Mouse (Mus musculus): Measurements from ENCODE around the gene Arhgef10l. TPM values are rescaled to one million over a fixed set of nuclear protein-coding genes. Genes with fewer than 3 reads are reported as not detected.

Arhgef10l gene
- polyA plus RNA-seq, 1 experiment: 14.2 TPM

- Histone ChIP-seq H3K27ac (ENCODE audit: insufficient read depth, low read depth, low read length) (peak overlapping the region; percentile 69), H3K27me3 (ENCODE audit: control insufficient read depth, insufficient read depth, low read length) (no peaks in the 10 kb centered on the region), H3K4me1 (ENCODE audit: control insufficient read depth, insufficient read depth, insufficient read length, low read length) (peaks cover 11% of the 10 kb centered on the region), H3K4me3 (ENCODE audit: low read depth, low read length) (peak overlapping the region; percentile 59), H3K36me3 (ENCODE audit: control insufficient read depth, insufficient read depth, low read length) (no peaks in the 10 kb centered on the region)
- WGBS: 39% methylated on average over 11 of the region's 11 CpGs
- TF ChIP-seq POLR2A (IDR thresholded peaks at IDR 0.05; ENCODE audit: low read depth, low read length): no peak
- no peak for TF ChIP-seq CTCF (IDR thresholded peaks at IDR 0.05; ENCODE audit: extremely low read depth, insufficient read length, insufficient replicate concordance, low read depth, low read length)
Observed at GRCm38 (mm10) chr4:140616894-140617293, 48.9 kb downstream of the Arhgef10l start.

- Histone ChIP-seq H3K27me3 (ENCODE audit: control insufficient read depth, insufficient read depth, low read length) (no peaks in the 10 kb centered on the region), H3K36me3 (ENCODE audit: control insufficient read depth, insufficient read depth, low read length) (no peaks in the 10 kb centered on the region), H3K4me1 (ENCODE audit: control insufficient read depth, insufficient read depth, insufficient read length, low read length) (peaks cover 11% of the 10 kb centered on the region), H3K4me3 (ENCODE audit: low read depth, low read length) (peak overlapping the region; percentile 59), H3K27ac (ENCODE audit: insufficient read depth, low read depth, low read length) (peak overlapping the region; percentile 68)
- WGBS: 12% methylated on average over 7 of the region's 7 CpGs
- TF ChIP-seq POLR2A (IDR thresholded peaks at IDR 0.05; ENCODE audit: low read depth, low read length) (no peak), CTCF (IDR thresholded peaks at IDR 0.05; ENCODE audit: extremely low read depth, insufficient read length, insufficient replicate concordance, low read depth, low read length) (no peak)
Observed at GRCm38 (mm10) chr4:140616196-140616595, 49.6 kb downstream of the Arhgef10l start.

- 23% methylated on average over 7 of the region's 7 CpGs for WGBS
- TF ChIP-seq CTCF (IDR thresholded peaks at IDR 0.05; ENCODE audit: extremely low read depth, insufficient read length, insufficient replicate concordance, low read depth, low read length) (no peak), POLR2A (IDR thresholded peaks at IDR 0.05; ENCODE audit: low read depth, low read length) (no peak)
- Histone ChIP-seq H3K4me1 (ENCODE audit: control insufficient read depth, insufficient read depth, insufficient read length, low read length) (peaks cover 11% of the 10 kb centered on the region), H3K36me3 (ENCODE audit: control insufficient read depth, insufficient read depth, low read length) (no peaks in the 10 kb centered on the region), H3K27me3 (ENCODE audit: control insufficient read depth, insufficient read depth, low read length) (no peaks in the 10 kb centered on the region), H3K27ac (ENCODE audit: insufficient read depth, low read depth, low read length) (peak overlapping the region; percentile 54), H3K4me3 (ENCODE audit: low read depth, low read length) (peak overlapping the region; percentile 59)
Observed at GRCm38 (mm10) chr4:140615771-140616170, 50.0 kb downstream of the Arhgef10l start.

GRCm38 (mm10) chr4:140614553-140614952 is 51.3 kb downstream of the Arhgef10l start:
- Histone ChIP-seq H3K4me3 (ENCODE audit: low read depth, low read length) (no peak overlapping the region), H3K27ac (ENCODE audit: insufficient read depth, low read depth, low read length) (no peak overlapping the region), H3K27me3 (ENCODE audit: control insufficient read depth, insufficient read depth, low read length) (no peaks in the 10 kb centered on the region), H3K4me1 (ENCODE audit: control insufficient read depth, insufficient read depth, insufficient read length, low read length) (peaks cover 11% of the 10 kb centered on the region), H3K36me3 (ENCODE audit: control insufficient read depth, insufficient read depth, low read length) (0 out of 2 replicates have a peak, but pooled peaks cover 1% of the 10 kb centered on the region)
- TF ChIP-seq CTCF (IDR thresholded peaks at IDR 0.05; ENCODE audit: extremely low read depth, insufficient read length, insufficient replicate concordance, low read depth, low read length): no peak
- TF ChIP-seq POLR2A (IDR thresholded peaks at IDR 0.05; ENCODE audit: low read depth, low read length): no peak
- WGBS: 95% methylated on average over 5 of the region's 5 CpGs

GRCm38 (mm10) chr4:140614145-140614544 is 51.7 kb downstream of the Arhgef10l start:
- H3K27me3 ChIP-seq (ENCODE audit: control insufficient read depth, insufficient read depth, low read length): no peaks in the 10 kb centered on the region
- 0 out of 2 replicates have a peak, but pooled peaks cover 1% of the 10 kb centered on the region for H3K36me3 ChIP-seq (ENCODE audit: control insufficient read depth, insufficient read depth, low read length)
- peaks cover 11% of the 10 kb centered on the region for H3K4me1 ChIP-seq (ENCODE audit: control insufficient read depth, insufficient read depth, insufficient read length, low read length)
- 95% methylated on average over 6 of the region's 6 CpGs for WGBS
- no peak overlapping the region for H3K4me3 ChIP-seq (ENCODE audit: low read depth, low read length)
- H3K27ac ChIP-seq (ENCODE audit: insufficient read depth, low read depth, low read length): no peak overlapping the region
- TF ChIP-seq POLR2A (IDR thresholded peaks at IDR 0.05; ENCODE audit: low read depth, low read length) (no peak), CTCF (IDR thresholded peaks at IDR 0.05; ENCODE audit: extremely low read depth, insufficient read length, insufficient replicate concordance, low read depth, low read length) (no peak)

- H3K27ac ChIP-seq (ENCODE audit: insufficient read depth, low read depth, low read length): no peak overlapping the region
- 73% methylated on average over 12 of the region's 12 CpGs for WGBS
- no peak overlapping the region for H3K4me3 ChIP-seq (ENCODE audit: low read depth, low read length)
- TF ChIP-seq CTCF (IDR thresholded peaks at IDR 0.05; ENCODE audit: extremely low read depth, insufficient read length, insufficient replicate concordance, low read depth, low read length): no peak
- no peak for TF ChIP-seq POLR2A (IDR thresholded peaks at IDR 0.05; ENCODE audit: low read depth, low read length)
- 0 out of 2 replicates have a peak, but pooled peaks cover 1% of the 10 kb centered on the region for H3K36me3 ChIP-seq (ENCODE audit: control insufficient read depth, insufficient read depth, low read length)
- H3K4me1 ChIP-seq (ENCODE audit: control insufficient read depth, insufficient read depth, insufficient read length, low read length): no peaks in the 10 kb centered on the region; the same call in 1 of the 2 replicates
- no peaks in the 10 kb centered on the region for H3K27me3 ChIP-seq (ENCODE audit: control insufficient read depth, insufficient read depth, low read length)
Observed at GRCm38 (mm10) chr4:140610841-140611609, 54.8 kb downstream of the Arhgef10l start.

- Histone ChIP-seq H3K36me3 (ENCODE audit: control insufficient read depth, insufficient read depth, low read length) (0 out of 2 replicates have a peak, but pooled peaks cover 1% of the 10 kb centered on the region), H3K4me3 (ENCODE audit: low read depth, low read length) (no peak overlapping the region), H3K4me1 (ENCODE audit: control insufficient read depth, insufficient read depth, insufficient read length, low read length) (peaks cover 5% of the 10 kb centered on the region), H3K27ac (ENCODE audit: insufficient read depth, low read depth, low read length) (no peak overlapping the region), H3K27me3 (ENCODE audit: control insufficient read depth, insufficient read depth, low read length) (no peaks in the 10 kb centered on the region)
- 85% methylated on average over 9 of the region's 9 CpGs for WGBS
- TF ChIP-seq POLR2A (IDR thresholded peaks at IDR 0.05; ENCODE audit: low read depth, low read length) (no peak), CTCF (IDR thresholded peaks at IDR 0.05; ENCODE audit: extremely low read depth, insufficient read length, insufficient replicate concordance, low read depth, low read length) (no peak)
Observed at GRCm38 (mm10) chr4:140608228-140608720, 57.5 kb downstream of the Arhgef10l start.
